Mouse (Mus musculus) adrenal gland, postnatal 36 days (tissue): ENCODE measurements around the gene Vsig8. TPM values are rescaled to one million over a fixed set of nuclear protein-coding genes. Genes with fewer than 3 reads are reported as not detected.

ENCODE experiments used
- DNase-seq, 2 experiments: peaks; one replicate each; pipeline ENCODE4 v3.0.0; 2021; ENCODE audit warnings: mixed read lengths in 1 of 2
- total RNA-seq, 2 experiments: library from RNA; stranded (reverse); gene quantifications; 2 replicates each; pipeline ENCODE4 v1.2.3; 2021

The Vsig8 gene
- total RNA-seq, 2 experiments from 2014 or later: 0.16 TPM; not detected in 1

DNA sequence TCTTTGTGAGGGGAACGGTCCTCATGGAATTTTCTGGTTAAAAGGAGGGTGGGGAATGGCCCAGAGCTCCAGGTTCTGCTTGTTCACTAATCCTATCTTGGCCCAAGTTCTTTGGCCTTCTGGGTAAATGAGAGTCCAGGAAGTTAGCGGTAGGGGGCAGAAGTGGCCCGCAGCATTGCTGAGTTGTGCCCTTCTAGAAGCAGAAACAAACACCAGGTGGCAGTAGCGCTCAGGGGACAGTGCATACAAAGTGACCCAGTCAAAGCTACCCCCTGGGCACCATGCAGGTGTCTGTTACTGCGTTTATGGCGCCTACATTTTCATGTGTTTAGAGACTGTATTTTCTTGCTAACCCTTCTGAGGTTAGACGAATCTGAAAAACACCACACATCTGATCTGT is 27.0 kb upstream of the Vsig8 start:
- peak; percentile 92 to 94 for DNase-seq

DNA sequence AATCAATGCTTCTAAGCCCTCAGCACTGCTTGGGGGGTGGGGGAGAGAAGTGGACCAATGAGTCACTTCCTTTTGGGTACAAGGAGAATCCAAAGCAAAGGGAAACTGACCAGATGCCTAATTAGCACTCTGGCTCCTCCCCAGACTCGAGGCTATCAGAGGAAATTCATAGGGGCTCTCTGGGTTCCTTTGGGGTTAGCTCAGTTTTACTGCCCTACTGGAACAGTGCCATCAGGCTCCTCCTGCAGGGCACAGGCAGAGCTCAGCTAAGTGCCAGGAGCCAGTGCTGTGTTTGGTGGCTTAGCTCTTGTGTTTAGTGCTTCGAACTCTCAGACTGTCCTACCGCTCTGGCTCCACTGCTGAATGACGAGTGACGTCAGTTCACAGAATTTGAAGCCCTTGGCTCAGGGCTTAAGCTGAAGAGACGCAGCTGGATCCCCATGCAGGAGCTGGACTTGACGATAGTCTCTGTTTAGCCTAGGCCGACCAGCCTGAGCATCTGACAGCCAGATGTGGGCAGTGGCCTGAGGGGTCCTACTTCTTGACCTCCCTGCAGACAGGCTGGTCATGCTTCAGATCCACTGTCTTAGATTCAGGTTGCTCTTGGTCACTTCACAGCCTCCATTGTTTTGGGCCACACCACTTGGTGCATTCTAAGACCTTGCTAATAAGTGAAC is 25.1 kb upstream of the Vsig8 start:
- DNase-seq: no peak

DNA sequence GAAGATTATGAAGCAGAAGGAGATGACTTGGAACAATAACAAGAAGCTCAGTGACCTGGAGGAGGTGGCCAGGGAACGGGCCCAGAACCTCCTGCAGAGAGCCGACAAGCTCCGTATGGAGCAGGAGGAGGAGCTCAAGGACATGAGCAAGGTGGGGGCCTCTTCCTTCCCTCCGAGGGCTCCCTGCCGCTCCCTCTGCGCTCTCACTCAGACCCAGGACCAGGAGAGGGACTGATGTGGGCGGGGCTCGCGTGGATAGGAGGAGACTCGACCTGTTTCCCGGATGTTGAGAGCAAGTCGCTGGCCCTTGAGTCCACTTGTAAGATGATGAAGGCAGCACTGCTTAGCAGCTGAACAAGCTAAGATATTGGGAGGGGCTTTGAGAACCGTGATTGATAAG is 23.2 kb upstream of the Vsig8 start:
- DNase-seq: peak; percentile 52

DNA sequence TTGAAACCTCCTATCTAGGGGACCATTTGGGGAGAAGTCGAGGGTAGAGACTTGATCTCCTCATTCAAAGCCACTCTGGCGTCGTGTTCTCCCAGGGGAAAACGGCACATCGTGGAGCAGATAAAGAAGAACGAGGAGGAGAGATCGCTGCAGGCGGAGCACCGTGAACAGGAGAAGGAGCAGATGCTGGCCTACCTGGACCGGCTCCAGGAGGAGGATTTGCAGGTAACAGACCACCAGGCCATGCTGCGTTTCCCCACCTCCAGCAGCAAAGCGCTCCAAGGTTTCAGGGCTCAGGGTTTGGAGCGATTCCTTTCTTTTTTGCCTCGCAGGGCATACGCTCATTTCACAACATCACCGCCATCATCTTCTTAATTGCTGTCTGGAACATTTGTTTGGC is 20.6 kb upstream of the Vsig8 start:
- DNase-seq: no peak

DNA sequence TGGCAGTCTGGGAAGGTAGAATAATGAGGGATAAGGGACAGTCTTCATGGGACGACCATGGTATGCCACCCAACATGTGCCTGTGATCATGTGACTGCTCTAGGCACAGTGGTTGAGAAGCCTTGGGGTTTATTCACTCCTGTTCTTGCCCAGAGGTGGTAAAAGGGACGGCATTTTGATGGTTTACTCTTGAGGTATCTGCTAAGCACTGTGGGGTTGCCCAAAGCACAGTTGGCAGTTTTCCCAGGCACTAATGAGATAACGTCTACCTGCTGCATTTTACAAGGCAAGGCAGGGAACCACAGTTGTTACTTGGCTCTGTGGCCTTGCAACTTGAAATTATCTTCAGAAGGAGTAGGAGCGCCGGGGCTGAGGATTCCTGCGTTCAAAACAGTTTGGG is 15.9 kb upstream of the Vsig8 start:
- no peak for DNase-seq

DNA sequence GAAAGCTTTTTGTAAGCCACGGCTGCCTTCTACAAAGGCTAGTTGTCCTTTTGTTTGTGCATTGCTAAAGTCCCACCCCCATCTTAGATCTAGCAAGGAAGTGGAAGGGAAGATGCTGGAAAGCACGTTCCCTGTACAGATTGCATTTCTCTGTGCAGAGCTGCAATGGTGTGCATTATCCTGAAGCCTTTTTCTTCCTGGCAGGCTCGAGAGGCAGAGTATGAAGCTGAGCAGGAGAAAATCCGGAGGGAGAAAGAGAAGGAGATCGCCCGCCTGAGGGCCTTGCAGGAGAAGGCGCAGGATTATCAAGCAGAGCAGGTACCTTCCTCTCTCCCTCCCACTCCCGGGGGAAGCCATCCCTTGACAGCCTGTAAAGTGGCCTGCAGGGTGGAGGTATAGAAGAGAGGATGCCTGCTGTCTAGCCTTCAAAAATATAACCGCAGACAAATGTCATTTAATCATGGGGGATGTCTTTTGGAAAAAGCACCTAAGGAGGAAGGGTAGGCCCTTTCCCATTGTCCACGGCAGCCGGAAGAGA is 15.4 kb upstream of the Vsig8 start:
- no peak for DNase-seq

DNA sequence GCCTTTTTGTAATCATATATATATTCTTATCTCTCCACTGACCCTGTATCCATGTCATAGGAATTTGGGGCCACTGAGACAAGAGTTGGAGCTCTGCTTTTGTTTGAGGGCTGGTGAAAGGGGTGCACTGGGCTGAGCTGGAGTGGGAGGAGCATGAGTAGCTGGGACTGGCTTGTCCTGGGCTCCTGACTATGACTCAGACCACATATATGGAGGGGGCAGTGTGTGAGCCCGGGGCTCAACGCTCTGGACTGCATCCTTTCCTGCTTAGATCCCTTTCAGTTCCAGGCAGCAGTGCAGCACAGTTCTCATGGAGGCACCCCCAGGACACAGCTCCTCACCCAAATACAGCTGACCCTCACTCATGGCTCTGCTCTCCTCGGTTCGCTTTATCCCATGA is 9.7 kb upstream of the Vsig8 start:
- no peak for DNase-seq

DNA sequence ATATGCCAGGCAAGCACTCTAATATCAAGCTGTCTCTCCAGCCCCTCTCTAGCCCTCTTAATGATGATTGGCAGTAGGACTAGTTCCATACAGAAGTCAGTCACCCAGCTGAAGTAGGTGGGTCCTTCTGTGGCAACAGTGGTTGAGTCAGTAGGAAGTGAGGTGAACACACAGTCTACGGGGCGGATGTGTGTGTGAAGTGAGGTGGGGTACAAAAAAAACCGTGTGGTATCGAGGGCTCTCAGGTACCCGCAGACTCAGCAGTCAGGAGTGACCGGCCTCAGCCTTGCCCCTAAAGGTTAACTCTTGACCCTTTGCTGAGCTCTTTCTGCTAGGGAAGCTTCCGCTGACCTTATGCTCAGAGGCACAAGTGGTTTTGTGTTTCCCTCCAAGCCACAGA is 7.2 kb upstream of the Vsig8 start:
- peak in 1 of 2 experiments; percentile 12 for DNase-seq

DNA sequence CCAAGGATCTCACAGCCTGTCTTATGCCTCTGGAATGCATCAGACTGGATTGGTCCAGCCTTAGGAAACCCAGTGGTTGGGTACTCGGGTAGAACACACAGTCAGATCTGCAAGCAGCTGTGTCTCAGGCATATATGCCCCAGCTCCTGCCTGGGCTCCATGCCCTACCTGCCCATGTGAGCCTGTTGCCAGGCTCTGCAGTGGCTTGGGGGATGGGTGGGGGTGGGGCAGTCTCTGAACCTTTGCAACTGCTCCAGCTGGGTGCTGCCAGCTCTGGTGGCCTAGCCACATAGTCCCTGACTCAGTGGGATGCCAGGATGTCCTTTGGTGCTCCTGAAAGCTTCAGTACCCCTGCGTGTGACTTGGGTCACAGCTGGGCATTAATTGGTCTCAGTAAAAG is 6.4 kb upstream of the Vsig8 start:
- no peak for DNase-seq

DNA sequence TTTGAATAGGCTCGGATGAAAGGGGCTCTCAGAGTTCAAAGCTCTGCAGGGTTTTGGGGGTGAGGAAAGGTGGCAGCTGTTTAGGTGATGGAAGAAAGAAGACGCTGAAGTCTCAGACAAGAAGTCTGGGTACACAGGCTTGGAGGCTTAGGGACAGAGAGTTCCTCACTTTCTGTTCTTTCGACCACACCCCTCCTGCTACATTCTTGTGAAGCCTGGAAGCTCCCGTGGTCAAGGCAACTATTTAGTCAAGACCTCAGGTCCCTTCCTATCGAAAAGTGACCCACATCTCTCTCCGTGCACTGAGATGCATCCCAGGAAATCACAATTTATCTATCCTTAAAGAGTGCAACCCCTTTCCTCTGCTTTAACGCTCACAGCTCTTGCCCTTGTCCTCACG is 6.0 kb upstream of the Vsig8 start:
- DNase-seq: no peak

DNA sequence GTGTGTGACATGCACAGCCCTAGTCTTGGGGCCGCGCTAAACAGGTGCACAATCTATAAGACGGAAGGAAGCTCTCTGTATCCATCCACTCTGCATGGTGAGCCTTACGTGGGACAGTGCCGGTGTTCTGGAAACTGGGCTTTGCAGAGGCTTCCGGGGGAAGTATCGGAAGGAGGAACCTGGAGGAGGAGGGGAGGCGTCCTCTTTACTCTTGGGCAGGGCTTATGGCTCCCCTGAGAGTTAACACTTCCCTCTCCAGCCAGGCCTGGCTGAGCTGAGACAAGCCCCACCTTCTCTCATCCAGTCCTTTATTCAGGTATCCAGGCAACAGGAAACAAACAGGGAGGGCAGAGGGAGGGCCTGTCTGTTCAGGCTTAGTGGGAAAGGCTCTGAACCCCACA is 5.2 kb upstream of the Vsig8 start:
- DNase-seq: peak; percentile 50 to 52

DNA sequence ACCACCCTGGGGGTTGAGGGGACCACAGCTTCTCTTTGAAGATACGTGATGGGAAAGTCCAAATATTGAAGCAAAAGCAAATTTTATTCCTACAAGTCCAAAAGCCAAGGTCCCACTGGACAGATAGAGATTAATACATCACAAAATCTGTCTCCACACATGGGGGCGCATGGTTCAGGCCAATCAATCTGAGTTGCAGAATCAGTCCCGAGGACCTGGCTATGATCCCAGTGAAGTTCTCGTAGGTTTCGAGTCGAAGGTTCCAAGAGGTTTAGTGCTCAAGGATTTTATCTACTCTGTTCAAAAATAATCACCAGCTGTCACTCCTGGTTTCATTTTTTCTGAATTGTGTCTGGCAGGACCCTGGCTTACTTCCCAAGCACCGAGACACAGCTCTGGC is 4.7 kb upstream of the Vsig8 start:
- DNase-seq: no peak

DNA sequence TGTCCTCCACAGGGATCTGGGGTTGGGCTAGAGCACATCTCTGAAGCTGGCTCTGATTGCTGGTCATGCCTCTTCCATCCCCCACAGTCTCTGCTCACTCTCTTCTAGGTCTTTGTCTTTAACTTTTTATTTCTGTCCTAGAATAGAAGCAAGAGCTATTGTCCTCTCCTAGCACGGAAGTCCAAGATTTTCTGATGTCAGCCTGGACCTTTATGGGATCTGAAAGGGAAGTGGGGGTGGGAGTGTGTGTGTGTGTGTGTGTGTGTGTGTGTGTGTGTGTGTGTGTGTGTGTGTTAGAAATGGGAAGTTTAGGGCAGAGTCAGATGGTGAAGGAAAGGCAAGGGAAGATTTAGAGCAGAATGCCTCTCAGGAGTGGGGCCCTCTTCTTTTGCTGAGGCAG is 3.1 kb upstream of the Vsig8 start:
- no peak for DNase-seq

DNA sequence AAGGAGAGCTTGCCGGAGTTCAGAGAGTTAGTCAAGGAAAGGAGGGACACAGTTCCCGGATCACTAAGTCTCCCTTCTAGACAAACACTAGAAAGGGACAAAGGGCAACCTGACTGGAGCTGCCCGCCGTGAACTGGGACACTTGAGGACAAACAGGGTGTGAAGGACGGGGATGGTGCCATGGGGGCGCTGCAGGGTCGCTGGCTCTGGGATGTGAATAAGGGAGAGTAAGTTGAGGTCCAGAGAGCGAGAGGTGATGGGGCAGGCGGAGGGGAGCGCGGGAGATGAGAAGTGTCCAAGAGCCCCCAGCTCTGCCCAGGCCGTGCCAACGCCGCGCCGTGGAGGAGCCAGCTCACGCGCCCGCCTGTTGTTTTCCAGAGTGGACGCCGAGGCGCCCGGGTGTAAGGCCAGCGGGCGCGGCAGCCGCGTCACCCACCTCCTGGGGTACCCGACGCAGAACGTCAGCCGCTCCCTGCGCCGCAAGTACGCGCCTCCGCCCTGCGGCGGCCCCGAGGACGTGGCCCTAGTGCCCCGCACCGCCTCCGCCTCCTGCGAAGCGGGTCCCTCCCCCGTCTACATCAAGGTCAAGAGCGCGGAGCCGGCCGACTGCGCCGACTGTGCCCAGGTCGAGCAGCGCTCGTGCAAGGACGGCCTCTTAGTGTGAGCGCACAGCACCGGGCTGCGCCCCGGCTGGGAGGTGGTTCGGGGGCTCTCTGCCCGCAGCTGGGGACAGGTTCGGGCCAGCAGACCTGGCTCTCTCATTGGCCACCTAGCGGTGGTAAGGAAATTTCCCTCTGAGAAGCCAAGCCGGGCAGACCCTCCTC is 7.1 kb downstream of the Vsig8 start:
- DNase-seq: peak; percentile 81 to 87

DNA sequence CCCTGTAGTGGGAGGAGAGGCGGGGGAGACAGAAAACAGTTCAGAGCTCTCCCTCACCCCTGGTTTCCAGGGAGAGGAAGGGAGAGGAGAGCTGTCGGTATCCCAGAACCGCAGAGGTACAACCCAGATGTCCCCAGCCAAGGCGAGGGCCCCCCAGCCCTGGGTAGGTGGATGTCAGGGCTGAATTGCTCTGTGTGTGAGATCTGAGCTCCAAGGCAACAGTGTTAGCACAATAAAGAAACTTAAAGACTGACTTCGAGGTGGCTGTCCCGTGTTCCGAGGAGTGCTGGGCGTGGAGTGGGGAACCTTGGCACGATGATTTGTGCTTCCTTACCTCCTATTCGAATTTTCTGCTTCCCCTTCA is 7.7 kb downstream of the Vsig8 start:
- DNase-seq: no peak

DNA sequence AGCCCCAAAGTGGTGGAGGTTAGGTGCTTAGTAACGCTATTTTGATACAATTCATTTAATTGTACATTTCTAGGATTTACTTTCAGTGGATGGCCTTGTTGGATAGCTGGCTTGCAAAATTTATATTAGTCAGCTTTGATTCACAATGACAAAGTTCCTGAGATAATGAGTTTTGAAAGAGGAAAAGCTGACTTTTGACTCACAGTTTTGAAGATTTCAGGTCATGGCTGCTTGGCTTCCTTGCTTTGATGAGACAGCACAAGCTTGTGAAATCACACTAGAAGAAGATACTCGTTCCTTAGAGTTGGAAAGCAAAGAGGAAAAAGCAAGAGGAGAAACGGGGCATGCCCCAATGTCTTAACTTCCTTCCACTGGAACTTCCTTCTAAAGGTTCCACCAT is 10.4 kb downstream of the Vsig8 start:
- peak in 1 of 2 experiments; percentile 9 for DNase-seq

DNA sequence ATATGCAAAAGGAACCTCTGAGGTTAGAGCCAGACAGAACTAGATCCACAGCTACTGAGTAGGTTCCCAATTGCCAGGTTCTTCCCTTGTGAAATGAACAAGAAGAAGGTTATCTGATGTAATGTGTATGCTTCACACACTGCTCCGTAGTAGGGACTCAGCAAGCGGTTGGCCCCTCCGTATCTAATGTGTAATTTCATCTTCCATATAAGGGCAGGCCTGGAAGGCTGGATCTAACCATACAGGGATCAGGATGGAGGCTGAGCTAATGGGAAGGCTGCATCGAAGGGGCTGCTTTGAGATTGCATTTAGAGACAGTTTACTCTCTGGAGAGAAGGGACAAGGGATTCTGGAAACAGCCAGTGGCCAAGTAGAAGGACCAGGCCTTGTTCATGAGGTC is 12.0 kb downstream of the Vsig8 start:
- no peak for DNase-seq

DNA sequence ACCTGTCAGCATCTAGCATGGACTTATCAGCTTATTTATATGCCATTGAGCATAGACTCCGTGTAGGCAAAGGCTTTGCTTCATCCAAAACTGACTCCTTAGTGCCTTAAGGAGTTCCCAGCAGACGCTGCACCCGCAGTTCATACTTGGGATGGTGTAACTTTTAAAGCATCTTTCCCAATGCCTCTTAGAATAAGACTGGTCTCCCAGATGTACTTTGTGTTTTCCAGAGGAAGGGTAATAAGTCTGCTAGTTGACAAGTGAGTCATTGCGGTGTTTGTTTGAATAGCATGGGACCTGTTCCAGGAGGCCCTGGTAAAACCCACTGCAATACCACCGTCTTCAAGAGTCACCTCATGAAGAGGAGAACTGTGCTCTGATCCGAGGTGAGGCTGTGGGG is 24.4 kb downstream of the Vsig8 start:
- peak in 1 of 2 experiments; percentile 6 for DNase-seq

DNA sequence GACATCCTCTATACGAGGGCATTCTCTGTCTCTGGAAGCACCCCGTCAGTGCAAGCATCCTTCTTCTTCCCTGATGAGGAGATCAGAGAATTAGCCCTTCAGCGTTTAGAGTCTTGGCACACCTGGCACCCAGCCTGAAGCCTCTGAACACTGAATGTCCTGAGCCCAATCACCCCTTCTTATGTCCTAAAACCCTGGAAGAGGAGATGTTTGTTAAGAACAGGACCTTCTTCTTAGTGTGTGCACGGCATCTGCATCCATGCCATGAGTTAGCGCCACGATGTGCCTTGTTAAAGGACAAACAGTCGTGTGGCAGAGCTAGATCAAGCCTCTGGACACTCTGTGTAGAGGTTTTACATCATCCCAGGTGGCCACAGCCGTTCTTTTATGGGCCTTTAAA is 26.7 kb downstream of the Vsig8 start:
- DNase-seq: no peak

DNA sequence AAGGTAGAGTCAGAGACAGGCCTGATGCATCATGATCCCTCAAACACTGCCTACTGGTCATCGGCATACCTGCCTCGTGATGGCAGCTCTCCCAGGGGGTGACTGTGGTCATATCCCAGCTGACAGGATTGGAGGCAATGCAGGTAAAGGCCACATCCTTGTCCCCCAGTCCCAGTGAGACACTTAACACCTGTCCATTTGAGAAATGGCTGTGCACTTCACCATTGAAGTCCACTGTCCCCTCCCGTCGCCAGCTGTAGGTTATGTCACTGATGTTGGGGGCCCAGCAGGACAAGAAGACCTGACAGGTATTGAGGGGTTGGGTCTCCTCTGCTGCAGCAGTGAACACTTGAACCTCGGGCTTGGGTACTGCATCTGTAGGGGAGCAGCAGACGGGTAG is 28.5 kb downstream of the Vsig8 start:
- no peak for DNase-seq

DNA sequence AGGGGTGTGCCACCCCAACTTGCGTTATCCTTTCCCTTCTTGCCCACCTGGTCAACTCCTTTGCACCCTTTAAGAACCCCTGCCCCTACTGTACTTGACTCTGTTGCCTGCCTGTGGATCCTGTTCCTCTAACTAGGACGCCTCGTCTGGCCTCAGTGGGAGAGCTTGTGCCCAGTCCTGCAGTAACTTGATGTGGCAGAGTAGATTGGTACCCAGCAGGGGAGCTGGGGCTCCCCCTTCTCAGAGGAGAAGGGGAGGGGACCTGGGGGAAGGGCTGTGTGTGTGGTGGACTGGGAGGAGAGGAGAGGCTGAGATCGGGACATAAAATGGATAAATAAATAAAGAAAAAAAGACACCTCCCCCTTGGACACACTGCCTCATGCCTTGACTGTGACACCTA is 29.3 kb downstream of the Vsig8 start:
- DNase-seq: no peak

DNA sequence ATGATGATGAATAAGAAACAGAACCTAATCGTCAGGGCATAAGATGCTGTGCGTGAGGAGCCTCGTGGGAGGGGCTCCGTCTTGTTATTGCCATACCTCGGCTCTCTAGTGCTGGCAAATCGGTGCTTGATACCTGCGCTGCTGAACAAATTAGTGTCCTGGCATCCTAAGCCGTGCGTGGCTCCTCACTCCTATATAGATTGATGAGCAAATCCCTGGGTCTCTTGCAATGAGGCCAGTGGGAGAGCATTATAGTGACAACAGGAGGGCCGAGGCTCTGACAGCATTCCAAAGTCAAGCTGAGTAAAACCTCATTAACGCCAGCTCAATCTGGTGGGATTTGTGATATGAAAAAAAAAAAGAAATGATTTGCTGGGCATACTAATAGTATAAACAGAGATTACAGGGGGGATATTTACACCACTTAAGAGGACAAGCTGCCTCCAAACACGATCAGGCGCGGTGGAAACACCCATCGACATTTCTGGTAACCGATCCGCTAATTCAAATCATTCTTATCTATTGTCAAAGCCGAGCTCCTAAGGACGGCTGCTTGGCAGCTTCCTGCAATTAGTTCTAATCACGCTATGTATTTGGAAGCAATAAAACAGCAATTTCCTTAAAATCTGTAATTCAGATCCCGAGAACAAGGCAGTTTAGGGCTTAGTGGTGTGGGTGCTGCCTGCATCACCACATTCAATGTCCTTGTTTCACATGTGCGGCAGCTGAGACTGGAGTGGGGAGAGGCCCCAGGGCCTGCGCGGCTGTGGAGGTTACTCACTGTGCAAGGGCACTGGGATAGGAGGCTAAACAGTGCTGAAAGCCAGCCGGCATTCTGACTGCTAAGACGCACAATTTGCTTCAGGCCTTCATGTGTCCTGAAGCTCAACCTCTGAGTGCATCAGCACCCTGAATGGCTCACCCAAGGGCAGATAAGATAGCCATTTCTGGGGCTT is 30.2 kb downstream of the Vsig8 start:
- peak in 1 of 2 experiments; percentile 43 for DNase-seq

DNA sequence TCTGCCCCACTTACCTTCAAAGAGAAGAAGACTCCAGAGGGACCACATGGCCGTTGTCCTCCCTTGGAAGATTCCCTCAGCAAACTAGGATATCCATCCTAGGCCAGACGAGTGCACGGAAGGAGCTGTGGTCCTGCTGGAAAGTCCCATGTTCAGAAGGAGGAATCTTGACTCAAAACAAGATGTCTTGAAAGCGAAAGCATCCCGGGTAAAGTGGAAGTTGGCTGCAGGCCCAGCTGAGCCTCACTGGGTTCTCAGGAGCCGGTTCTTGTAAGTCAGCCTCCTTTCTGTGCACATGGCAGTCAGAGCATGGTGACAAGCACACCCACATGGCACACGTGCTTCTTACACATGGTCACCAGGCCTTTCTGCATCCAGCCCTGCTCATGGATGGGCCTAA is 34.6 kb downstream of the Vsig8 start, which contains the start of gene Slamf8:
Slamf8 (minus strand) TSS at position 184 of the 400 bp plus-strand sequence.
- DNase-seq: peak; percentile 8 to 51
